Mouse (Mus musculus): ENCODE results near the gene Poc1b. TPM values are rescaled to one million over a fixed set of nuclear protein-coding genes. Genes with fewer than 3 reads are reported as not detected.
A peak's percentile ranks its signal among the peaks of the same experiment; 100 is the strongest.

The Poc1b gene
- polyA plus RNA-seq, 1 experiment: 7.3 TPM

- TF ChIP-seq POLR2A (IDR thresholded peaks at IDR 0.05; ENCODE audit: borderline replicate concordance, extremely low read depth, low read depth, low read length) (no peak), CTCF (IDR thresholded peaks at IDR 0.05; ENCODE audit: insufficient read depth, low read length) (no peak)
- WGBS: 88% methylated on average over 13 of the region's 13 CpGs
- DNase-seq: no peak
These were observed 89.7 kb downstream of the Poc1b start for GRCm38 (mm10) chr10:99196556-99196955.

GRCm38 (mm10) chr10:99197125-99197524, 90.3 kb downstream of the Poc1b start:
- 92% methylated on average over 8 of the region's 8 CpGs for WGBS
- no peak for TF ChIP-seq CTCF (IDR thresholded peaks at IDR 0.05; ENCODE audit: insufficient read depth, low read length)
- TF ChIP-seq POLR2A (IDR thresholded peaks at IDR 0.05; ENCODE audit: borderline replicate concordance, extremely low read depth, low read depth, low read length): no peak
- Histone ChIP-seq H3K4me1 (ENCODE audit: control insufficient read depth, insufficient read depth, low read length) (no peaks in the 10 kb centered on the region), H3K4me3 (replicated peaks; ENCODE audit: extremely low read depth, low read depth, low read length) (no peak overlapping the region)
- no peak for DNase-seq

More at GRCm38 (mm10) chr10:99196556-99196955, 89.7 kb downstream of the Poc1b start:
- H3K4me3 ChIP-seq (replicated peaks; ENCODE audit: extremely low read depth, low read depth, low read length): no peak overlapping the region
- no peaks in the 10 kb centered on the region for H3K4me1 ChIP-seq (ENCODE audit: control insufficient read depth, insufficient read depth, low read length)

- TF ChIP-seq POLR2A (IDR thresholded peaks at IDR 0.05; ENCODE audit: borderline replicate concordance, extremely low read depth, low read depth, low read length): no peak
- no peak for TF ChIP-seq CTCF (IDR thresholded peaks at IDR 0.05; ENCODE audit: insufficient read depth, low read length)
- 54% methylated on average over 9 of the region's 9 CpGs for WGBS
- no peak overlapping the region for H3K4me3 ChIP-seq (replicated peaks; ENCODE audit: extremely low read depth, low read depth, low read length)
- no peak for DNase-seq
- no peaks in the 10 kb centered on the region for H3K4me1 ChIP-seq (ENCODE audit: control insufficient read depth, insufficient read depth, low read length)
These were observed 90.9 kb downstream of the Poc1b start for GRCm38 (mm10) chr10:99197607-99198305.

- no peak overlapping the region for H3K4me3 ChIP-seq (replicated peaks; ENCODE audit: extremely low read depth, low read depth, low read length)
- DNase-seq: no peak
- TF ChIP-seq POLR2A (IDR thresholded peaks at IDR 0.05; ENCODE audit: borderline replicate concordance, extremely low read depth, low read depth, low read length) (no peak), CTCF (IDR thresholded peaks at IDR 0.05; ENCODE audit: insufficient read depth, low read length) (no peak)
- H3K4me1 ChIP-seq (ENCODE audit: control insufficient read depth, insufficient read depth, low read length): no peaks in the 10 kb centered on the region; the same call in 1 of the 2 replicates
- 91% methylated on average over 9 of the region's 9 CpGs for WGBS
These were observed 92.1 kb downstream of the Poc1b start for GRCm38 (mm10) chr10:99198946-99199345.

GRCm38 (mm10) chr10:99200944-99201343, 94.1 kb downstream of the Poc1b start:
- DNase-seq: no peak
- TF ChIP-seq CTCF (IDR thresholded peaks at IDR 0.05; ENCODE audit: insufficient read depth, low read length) (no peak), POLR2A (IDR thresholded peaks at IDR 0.05; ENCODE audit: borderline replicate concordance, extremely low read depth, low read depth, low read length) (no peak)
- 68% methylated on average over 5 of the region's 5 CpGs for WGBS
- no peak overlapping the region for H3K4me3 ChIP-seq (replicated peaks; ENCODE audit: extremely low read depth, low read depth, low read length)
- H3K4me1 ChIP-seq (ENCODE audit: control insufficient read depth, insufficient read depth, low read length): no peaks in the 10 kb centered on the region; the same call in none of the 2 replicates

- Histone ChIP-seq H3K4me1 (ENCODE audit: control insufficient read depth, insufficient read depth, low read length) (no peaks in the 10 kb centered on the region; the same call in none of the 2 replicates), H3K4me3 (replicated peaks; ENCODE audit: extremely low read depth, low read depth, low read length) (no peak overlapping the region)
- TF ChIP-seq POLR2A (IDR thresholded peaks at IDR 0.05; ENCODE audit: borderline replicate concordance, extremely low read depth, low read depth, low read length) (no peak), CTCF (IDR thresholded peaks at IDR 0.05; ENCODE audit: insufficient read depth, low read length) (no peak)
- 12% methylated on average over 1 of the region's 1 CpGs for WGBS
- DNase-seq: no peak
These were observed 95.0 kb downstream of the Poc1b start for GRCm38 (mm10) chr10:99201786-99202185.

GRCm38 (mm10) chr10:99202363-99202762, 95.5 kb downstream of the Poc1b start:
- H3K4me1 ChIP-seq (ENCODE audit: control insufficient read depth, insufficient read depth, low read length): no peaks in the 10 kb centered on the region; the same call in none of the 2 replicates
- TF ChIP-seq CTCF (IDR thresholded peaks at IDR 0.05; ENCODE audit: insufficient read depth, low read length): no peak
- no peak for TF ChIP-seq POLR2A (IDR thresholded peaks at IDR 0.05; ENCODE audit: borderline replicate concordance, extremely low read depth, low read depth, low read length)
- no peak overlapping the region for H3K4me3 ChIP-seq (replicated peaks; ENCODE audit: extremely low read depth, low read depth, low read length)
- DNase-seq: no peak
- 47% methylated on average over 8 of the region's 8 CpGs for WGBS

GRCm38 (mm10) chr10:99203163-99203562, 96.3 kb downstream of the Poc1b start:
- Histone ChIP-seq H3K4me1 (ENCODE audit: control insufficient read depth, insufficient read depth, low read length) (no peaks in the 10 kb centered on the region; the same call in none of the 2 replicates), H3K4me3 (replicated peaks; ENCODE audit: extremely low read depth, low read depth, low read length) (no peak overlapping the region)
- TF ChIP-seq POLR2A (IDR thresholded peaks at IDR 0.05; ENCODE audit: borderline replicate concordance, extremely low read depth, low read depth, low read length): no peak
- no peak for TF ChIP-seq CTCF (IDR thresholded peaks at IDR 0.05; ENCODE audit: insufficient read depth, low read length)
- DNase-seq: no peak
- 58% methylated on average over 5 of the region's 5 CpGs for WGBS

- Histone ChIP-seq H3K4me1 (ENCODE audit: control insufficient read depth, insufficient read depth, low read length) (no peaks in the 10 kb centered on the region; the same call in none of the 2 replicates), H3K4me3 (replicated peaks; ENCODE audit: extremely low read depth, low read depth, low read length) (peak overlapping the region; percentile 62)
- WGBS: 4% methylated on average over 29 of the region's 29 CpGs
- TF ChIP-seq POLR2A (IDR thresholded peaks at IDR 0.05; ENCODE audit: borderline replicate concordance, extremely low read depth, low read depth, low read length) (peak; percentile 65; the same call in 1 of the 2 replicates), CTCF (IDR thresholded peaks at IDR 0.05; ENCODE audit: insufficient read depth, low read length) (no peak)
- DNase-seq: peak; percentile 35
These were observed 97.0 kb downstream of the Poc1b start for GRCm38 (mm10) chr10:99203577-99204487.

Measured in lung, adult 2 months (tissue).